Mouse (Mus musculus): ENCODE data around the gene Mapkap1.

- TF ChIP-seq CTCF (IDR thresholded peaks at IDR 0.05; ENCODE audit: insufficient read depth, low read length) (no peak), POLR2A (IDR thresholded peaks at IDR 0.05; ENCODE audit: borderline replicate concordance, extremely low read depth, low read depth, low read length) (no peak)
Measured at GRCm38 (mm10) chr2:34363678-34364077, 42.9 kb upstream of the Mapkap1 start.
